Mouse (Mus musculus) B cell, adult 2 months (primary cell): Measurements from ENCODE around the gene Pik3r1.
A peak's percentile ranks its signal among the peaks of the same experiment; 100 is the strongest.

ENCODE experiments used
- DNase-seq, 2 experiments: peaks; one replicate each; pipeline ENCODE4 v3.0.0; 2022

The Pik3r1 gene

GRCm38 (mm10) chr13:101735364-101736120, 32.5 kb downstream of the Pik3r1 start:
- DNase-seq: peak; percentile 21 to 26

- DNase-seq: no peak
Observed at GRCm38 (mm10) chr13:101734227-101734626, 33.8 kb downstream of the Pik3r1 start.

GRCm38 (mm10) chr13:101732675-101733074, 35.3 kb downstream of the Pik3r1 start:
- DNase-seq: no peak

- no peak for DNase-seq
Observed at GRCm38 (mm10) chr13:101731777-101732176, 36.2 kb downstream of the Pik3r1 start.

GRCm38 (mm10) chr13:101730351-101730750, 37.7 kb downstream of the Pik3r1 start:
- DNase-seq: no peak

GRCm38 (mm10) chr13:101729248-101730055, 38.6 kb downstream of the Pik3r1 start:
- no peak for DNase-seq

- DNase-seq: no peak
Observed at GRCm38 (mm10) chr13:101728816-101729215, 39.2 kb downstream of the Pik3r1 start.

- no peak for DNase-seq
Observed at GRCm38 (mm10) chr13:101728300-101728699, 39.7 kb downstream of the Pik3r1 start.

GRCm38 (mm10) chr13:101727837-101728236, 40.2 kb downstream of the Pik3r1 start:
- no peak for DNase-seq

GRCm38 (mm10) chr13:101726922-101727321, 41.1 kb downstream of the Pik3r1 start:
- no peak for DNase-seq

GRCm38 (mm10) chr13:101721901-101722595, 46.0 kb downstream of the Pik3r1 start:
- no peak for DNase-seq

- no peak for DNase-seq
Observed at GRCm38 (mm10) chr13:101721154-101721553, 46.9 kb downstream of the Pik3r1 start.

GRCm38 (mm10) chr13:101719312-101719870, 48.6 kb downstream of the Pik3r1 start:
- DNase-seq: peak; percentile 84 to 86

GRCm38 (mm10) chr13:101718744-101719143, 49.3 kb downstream of the Pik3r1 start:
- no peak for DNase-seq

- DNase-seq: no peak
Observed at GRCm38 (mm10) chr13:101717836-101718235, 50.2 kb downstream of the Pik3r1 start.

- DNase-seq: no peak
Observed at GRCm38 (mm10) chr13:101713429-101714088, 54.5 kb downstream of the Pik3r1 start.

GRCm38 (mm10) chr13:101712720-101713428, 55.1 kb downstream of the Pik3r1 start:
- DNase-seq: no peak

- no peak for DNase-seq
Observed at GRCm38 (mm10) chr13:101712099-101712498, 55.9 kb downstream of the Pik3r1 start.

- DNase-seq: no peak
Observed at GRCm38 (mm10) chr13:101711301-101711700, 56.7 kb downstream of the Pik3r1 start.

- DNase-seq: no peak
Observed at GRCm38 (mm10) chr13:101709788-101710187, 58.2 kb downstream of the Pik3r1 start.

GRCm38 (mm10) chr13:101707226-101707625, 60.8 kb downstream of the Pik3r1 start:
- DNase-seq: no peak

GRCm38 (mm10) chr13:101706426-101706825, 61.6 kb downstream of the Pik3r1 start:
- peak; percentile 34 to 38 for DNase-seq
